Mouse (Mus musculus) lung, postnatal 14 days (tissue): Measurements from ENCODE around the gene D230025D16Rik.
A peak's percentile ranks its signal among the peaks of the same experiment; 100 is the strongest.
"Not testable (repeated sequence)": the region's sequence is repeated elsewhere in the genome, so short reads cannot be mapped to it uniquely, and the experiment has no call there.

Experiments
- DNase-seq: peaks from one replicate; pipeline ENCODE4 v3.0.0; 2021

Gene D230025D16Rik

GRCm38 (mm10) chr8:105224413-105225271 is at the start of gene D230025D16Rik:
Gene D230025D16Rik, plus strand, starts transcription at chr8:105225145.
- DNase-seq = peak; percentile 98

DNA sequence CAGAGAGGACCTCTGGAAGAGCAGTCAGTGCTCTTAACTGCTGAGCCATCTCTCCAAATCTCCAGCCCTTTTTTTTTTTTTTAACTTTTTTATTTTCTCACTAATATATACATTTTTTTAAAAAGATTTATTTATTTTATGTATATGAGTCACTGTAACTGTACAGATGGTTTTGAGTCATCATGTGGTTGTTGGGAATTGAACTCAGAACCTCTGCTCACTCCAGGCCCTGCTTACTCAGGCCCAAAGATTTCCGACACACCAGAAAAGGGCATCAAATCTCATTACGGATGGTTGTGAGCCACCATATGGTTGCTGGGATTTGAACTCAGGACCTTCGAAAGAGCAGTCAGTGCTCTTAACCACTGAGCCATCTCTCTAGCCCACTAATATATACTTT is 49.7 kb upstream of the D230025D16Rik start:
- DNase-seq = not testable (repeated sequence)

DNA sequence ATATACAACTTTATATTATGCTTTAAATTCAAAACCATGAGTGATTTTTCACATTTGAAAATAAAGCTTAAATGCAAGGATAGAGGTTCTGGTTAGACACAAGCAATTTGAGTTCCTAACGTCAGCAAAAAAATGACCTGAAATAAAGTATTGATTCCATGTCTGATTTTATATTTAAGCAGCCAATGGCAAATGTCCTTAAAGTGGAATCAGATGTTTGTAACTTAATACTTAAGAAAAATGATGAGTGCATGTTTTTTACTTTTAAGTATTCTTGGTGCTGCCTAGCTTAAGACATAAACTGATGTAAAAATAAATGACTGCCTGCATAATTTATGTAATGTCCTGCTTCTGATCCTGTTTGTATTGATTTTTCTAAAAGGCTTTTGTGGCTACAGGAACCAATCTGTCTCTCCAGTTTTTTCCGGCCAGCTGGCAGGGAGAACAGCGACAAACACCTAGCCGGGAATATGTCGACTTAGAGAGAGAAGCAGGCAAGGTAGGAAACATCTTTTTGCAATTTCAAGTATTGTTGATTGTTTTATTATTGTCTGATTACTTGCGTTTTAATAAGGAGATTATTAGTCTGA is 46.6 kb upstream of the D230025D16Rik start:
- DNase-seq = no peak

- DNase-seq = no peak
These were observed 42.7 kb upstream of the D230025D16Rik start for GRCm38 (mm10) chr8:105182201-105182600.

GRCm38 (mm10) chr8:105186467-105187005 is 38.4 kb upstream of the D230025D16Rik start:
- DNase-seq = no peak

DNA sequence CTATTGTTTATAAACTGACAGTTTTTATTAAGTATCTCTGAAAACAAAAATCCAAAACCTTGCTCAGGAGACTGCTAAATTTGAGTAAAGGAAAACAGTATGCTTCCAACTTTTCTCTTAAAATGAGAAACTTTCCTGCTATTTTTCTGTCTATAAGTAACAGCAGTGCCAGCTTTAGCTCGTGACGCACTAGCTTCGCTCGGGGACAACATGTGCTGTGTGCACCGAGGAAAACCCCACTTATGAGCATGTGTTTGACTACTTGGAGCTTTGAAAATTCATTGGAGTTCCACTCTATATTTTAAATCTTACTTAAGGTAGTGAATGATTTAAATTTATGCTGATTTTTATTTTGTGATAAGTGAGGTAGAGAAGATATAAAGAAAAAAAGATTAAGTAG is 32.8 kb upstream of the D230025D16Rik start:
- DNase-seq = no peak

DNA sequence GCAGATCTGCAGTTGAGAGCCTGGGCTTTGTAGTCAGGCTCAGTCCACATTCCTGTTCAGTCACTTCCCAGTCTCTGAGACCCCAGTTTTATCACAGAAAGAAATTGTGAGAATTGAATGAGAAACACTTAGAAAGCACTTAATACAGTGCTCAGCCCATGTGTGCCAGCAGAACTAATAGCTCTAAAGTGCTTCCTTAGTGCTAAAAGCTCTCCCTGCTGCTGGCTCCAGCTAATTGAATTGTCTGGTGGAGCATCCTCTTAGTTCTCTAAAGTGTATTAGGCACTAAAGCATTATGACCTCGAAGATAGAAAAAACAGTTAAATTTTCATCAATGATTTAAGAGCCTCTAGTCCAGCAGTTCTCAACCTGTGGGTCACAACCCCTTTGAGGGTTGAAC is 19.2 kb upstream of the D230025D16Rik start:
- DNase-seq = no peak

DNA sequence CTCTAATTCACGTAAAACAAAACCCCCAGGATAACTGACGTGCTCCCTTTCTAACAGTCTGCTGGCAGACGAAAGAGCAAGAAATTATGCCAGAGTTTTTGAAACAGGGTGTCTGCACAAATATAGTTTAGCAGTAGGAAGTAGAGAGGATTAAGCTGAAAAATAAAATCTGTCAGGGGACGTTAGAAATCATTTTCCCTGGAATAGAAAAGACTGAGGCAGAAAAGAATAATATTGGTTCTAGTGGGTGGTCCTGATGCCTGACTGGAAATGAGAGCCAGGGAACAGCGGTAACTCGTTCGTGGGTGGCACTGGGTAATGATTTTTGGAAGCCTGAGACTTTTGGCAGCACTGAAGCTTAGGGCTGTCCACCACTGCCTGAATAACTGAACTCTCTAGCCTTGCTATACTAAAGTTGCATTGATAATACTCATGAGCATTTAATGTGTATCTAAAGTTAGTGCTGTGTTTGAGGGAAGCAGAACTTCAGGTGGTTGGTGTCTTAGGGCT is 18.1 kb upstream of the D230025D16Rik start:
- no peak for DNase-seq

DNA sequence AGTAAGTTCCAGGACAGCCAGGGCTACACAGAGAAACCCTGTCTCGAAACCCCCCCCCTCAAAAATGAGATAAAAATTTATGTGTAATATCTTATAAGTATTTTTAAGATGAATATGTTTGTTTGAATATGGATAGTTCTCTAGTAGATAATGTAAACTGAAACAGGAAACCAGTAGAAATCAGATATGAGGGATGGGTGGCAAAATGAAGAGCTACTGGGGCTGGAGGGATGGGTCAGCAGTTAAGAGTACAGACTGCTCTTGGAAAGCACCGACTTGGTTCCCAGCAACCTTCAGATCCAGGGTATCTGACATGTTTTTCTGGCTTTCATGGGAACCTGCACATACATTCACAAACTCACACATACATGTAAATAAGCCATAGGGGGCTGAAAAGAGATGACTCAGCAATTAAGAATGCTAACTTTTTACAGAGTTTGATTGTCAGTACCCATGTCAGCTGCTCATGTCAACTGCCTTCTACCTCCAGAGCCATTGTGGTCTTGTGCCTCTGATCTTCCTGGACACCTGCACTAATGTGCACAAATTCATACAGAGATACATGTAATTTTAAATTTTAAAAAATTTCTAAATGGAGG is 17.2 kb upstream of the D230025D16Rik start:
- DNase-seq = no peak

GRCm38 (mm10) chr8:105209153-105210110 is 15.5 kb upstream of the D230025D16Rik start:
- DNase-seq = no peak

GRCm38 (mm10) chr8:105214104-105214503 is 10.8 kb upstream of the D230025D16Rik start:
- DNase-seq = no peak

DNA sequence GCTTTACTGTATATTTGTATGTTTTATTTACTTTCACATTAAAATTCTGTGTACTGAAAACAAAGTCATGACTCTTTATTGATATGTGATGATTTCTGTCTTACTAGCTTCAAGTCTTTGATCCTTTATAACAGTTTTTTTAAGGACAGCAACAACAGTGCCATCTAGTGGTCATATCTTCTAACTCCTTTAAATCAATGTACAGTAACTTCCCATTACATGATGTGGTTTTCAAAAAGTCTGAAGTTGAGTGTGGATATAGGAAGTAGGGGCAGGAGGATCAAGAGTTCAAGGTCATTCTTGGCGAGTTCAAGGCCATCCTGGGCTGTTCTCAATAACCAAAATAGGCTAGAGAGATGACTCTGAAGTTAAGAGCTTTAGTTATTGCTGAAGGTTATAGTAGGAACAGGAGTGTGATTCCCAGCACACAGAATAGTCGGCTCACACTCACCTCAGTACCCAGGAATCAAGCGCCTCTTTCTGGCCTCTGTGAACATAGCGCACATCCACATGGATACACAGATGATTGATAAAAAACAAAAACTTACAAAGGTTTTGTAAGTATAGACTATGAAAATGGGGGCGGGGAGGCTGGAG is 6.9 kb upstream of the D230025D16Rik start:
- DNase-seq = no peak

- no peak for DNase-seq
These were observed 1.1 kb upstream of the D230025D16Rik start for GRCm38 (mm10) chr8:105223850-105224249.

DNA sequence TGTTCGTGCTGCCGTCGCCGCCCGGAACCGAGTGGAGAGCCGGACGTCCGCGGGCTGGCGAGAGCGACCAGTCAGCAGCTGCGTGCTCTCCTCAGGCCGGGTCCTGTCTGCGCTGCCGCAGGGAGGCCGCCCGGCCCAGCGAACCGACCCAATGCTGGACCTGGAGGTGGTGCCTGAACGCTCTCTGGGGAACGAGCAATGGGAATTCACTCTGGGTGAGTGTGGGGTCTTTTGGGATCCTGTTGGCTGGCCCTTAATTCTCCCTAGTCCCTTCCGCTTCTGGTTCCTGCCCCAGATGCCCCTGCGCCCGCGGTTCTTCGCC is 288 bp downstream of the D230025D16Rik start:
- DNase-seq = no peak

- peak; percentile 26 for DNase-seq
These were observed 972 bp downstream of the D230025D16Rik start for GRCm38 (mm10) chr8:105225917-105226316.

DNA sequence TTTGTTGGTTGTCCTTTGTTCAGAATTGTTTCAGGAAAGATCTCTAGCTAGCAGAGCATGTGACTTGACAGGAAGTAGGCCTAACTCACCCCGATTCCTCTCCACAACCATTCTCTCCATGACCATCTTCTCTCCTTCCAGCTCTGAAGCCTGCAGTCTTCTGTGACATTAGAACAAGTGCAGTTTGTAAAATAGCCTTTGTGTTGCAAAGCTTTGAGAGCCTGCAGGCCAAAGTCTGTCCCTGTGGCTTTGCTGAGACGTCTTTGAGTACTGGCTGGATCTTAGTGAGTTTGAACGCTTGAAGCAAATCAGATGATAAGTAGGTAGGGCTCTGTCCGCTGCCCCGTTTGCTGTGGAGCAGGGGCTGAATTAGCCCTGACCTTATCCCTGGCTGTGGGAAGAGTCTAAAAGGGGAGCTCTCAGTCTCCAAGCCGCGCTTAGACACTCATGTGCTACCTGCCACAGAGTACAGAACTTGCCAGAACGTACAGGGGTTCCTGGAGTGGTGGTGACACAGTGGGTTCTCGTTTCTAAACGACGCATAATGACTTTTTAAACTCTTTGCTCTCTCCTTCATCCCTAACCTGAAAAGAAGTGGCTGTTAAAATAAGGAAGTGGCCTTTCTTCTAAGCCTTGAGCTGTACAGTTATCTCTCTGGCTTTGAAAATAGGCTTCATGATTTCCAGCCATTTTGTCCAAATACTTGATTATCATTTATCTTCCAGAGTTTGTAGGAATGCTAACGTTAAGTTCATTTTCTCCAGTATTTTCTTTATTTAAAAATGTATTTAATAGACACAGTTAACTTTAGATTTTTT is 6.8 kb downstream of the D230025D16Rik start:
- DNase-seq = no peak

- DNase-seq = not testable (repeated sequence)
These were observed 7.4 kb downstream of the D230025D16Rik start for GRCm38 (mm10) chr8:105232321-105232693.

DNA sequence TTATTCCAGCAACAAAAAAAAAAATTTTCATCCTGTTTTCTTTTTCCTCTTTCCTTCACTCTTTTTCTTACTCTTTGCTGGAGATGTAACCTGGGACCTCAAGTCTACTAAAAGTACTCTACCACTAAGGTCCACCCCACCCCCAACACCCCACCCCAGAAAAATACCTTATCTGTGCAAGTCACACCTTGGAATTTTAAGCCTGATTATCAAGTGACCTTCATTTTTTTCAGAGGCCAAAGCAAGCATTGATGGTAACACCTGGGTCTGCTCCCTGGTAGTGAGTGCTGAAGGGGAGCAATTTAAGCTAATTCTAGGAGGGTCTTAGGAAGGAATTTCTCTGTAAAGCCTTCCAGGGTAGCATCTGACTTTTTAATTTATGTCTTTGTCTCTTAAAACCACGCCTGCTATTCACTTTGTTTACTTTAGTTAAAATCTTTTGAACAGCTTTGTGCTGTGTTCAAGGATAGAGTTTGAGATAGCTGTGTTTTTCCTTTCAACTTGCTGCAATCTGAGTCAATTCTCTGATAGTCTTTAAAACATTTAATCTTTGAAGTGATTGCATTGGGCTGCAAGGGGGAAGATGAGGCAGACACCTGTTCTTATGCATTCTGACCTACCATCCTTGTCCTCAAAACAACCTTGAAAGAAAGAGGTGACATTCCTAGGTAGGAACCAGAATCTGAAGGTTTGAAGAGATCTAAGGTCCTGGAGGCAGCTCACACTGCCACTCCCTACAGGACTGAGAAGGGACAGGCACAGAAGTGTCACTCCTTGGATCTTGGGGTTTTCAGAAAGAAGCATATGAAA is 8.4 kb downstream of the D230025D16Rik start:
- no peak for DNase-seq

DNA sequence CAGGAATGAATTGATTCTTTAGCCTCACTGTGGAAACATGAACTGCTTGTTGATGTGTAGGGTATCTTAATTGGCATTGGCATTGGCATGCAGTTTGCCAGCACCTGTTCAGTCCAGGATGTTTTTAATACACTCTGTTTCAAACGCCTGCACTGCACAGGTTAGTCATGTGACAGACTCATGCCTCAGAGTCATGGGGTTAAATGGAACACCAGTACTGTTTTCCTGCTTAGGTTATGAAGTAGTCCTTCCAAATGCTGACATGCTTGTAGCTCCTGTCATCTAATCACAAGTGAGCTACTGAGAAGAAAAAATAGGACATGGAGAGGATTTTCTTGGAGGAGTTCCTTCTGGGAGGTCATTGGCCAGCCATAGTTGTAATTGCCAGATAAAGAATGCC is 10.3 kb downstream of the D230025D16Rik start:
- no peak for DNase-seq

- DNase-seq = no peak
These were observed 12.6 kb downstream of the D230025D16Rik start for GRCm38 (mm10) chr8:105237442-105238142.
